Mouse (Mus musculus): Measurements from ENCODE around the gene Osgin1. TPM values are rescaled to one million over a fixed set of nuclear protein-coding genes. Genes with fewer than 3 reads are reported as not detected.

Gene Osgin1
- 1 to 10 TPM; 3.9 to 5.1 TPM for total RNA-seq (2021)
- long read RNA-seq, experiment 1, partial matches to known transcripts = 0 of 7 reads
- long read RNA-seq, experiment 1, other reads (novel, unspliced or antisense) = 3 of 7 reads
- long read RNA-seq, experiment 2, transcript Osgin1-206 (6 exons, 2,005 nt) = major isoform, 6 of 9 reads
- long read RNA-seq, experiment 2, partial matches to known transcripts = 0 of 9 reads
- long read RNA-seq, experiment 2, other reads (novel, unspliced or antisense) = 3 of 9 reads

DNA sequence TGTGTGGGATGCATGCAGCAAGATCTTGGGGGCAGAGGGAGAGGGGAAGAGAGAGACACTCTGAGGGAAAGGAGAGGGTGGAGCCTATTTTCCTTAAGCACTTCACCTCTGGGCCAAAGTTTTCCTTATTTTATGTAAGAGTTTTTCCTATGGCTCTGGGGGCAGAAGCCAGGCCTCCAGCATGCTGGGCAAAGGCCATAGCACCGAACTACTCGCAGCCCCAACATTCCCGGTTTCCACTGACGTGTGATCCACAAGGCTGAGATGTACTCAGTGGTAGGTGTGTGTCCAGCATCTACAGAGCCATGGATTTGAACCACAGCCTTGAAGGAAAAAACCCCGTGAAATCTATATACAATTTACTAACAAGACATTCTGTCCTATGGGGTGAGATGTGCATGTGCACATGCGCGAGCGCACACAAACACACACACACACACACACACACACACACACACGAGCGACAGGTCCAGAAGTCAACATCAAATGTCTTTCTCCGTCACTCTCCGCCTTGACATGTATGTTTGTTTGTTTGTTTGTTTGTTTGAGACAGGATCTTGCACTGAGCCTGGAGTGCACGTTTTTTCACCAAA, at the start of gene Osgin1:
Osgin1 (plus strand) TSS at position 543 of the 593 bp plus-strand sequence.
- DNase-seq = no peak
- intact Hi-C loops (cut with DNase I; ENCODE audit: low total_unique reads) = no loop called here

DNA sequence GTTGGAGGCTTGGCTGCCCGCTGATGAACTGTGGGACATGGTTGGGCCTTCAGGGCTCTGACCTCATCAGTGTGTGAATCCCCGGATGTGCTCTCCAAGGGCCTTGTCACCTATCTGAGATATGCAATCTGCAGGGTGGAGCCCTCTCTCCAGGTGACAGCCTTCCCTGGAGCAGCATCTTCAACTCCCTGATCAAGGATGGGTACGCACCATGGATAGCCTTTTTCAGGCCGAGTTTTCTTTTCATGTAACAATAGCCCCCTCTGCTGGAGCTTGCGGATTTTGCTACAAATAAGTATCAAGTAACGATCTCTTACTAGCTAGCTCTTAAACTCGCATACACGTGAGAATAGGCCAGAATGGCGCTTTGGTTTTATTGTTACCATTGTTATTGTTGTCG, 49.4 kb upstream of the Osgin1 start:
- intact Hi-C loops (cut with DNase I; ENCODE audit: low total_unique reads) = loop anchor here (10.0 kb wide), 1 partner anchor 160 kb away; no protein-coding TSS in a partner anchor
- peak; percentile 43 for DNase-seq

DNA sequence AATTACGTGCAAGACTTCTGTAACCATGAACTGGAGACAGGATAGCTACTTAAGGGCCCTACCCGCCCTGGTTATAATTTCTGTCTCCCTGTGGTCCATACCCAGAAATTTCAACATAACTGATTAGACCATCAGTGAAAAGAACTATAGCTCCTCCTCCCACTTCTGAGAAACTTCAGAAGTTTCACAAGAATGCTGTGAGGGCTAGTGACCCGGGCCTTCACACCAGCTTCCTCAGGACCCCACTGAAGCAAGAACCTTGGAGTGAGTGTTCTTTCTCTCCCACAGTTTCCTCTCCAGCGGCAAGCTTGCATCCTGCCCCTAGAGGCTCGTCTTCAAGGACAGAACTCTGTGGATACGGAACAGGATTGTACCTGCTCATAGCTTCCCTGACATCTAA, 48.1 kb upstream of the Osgin1 start:
- DNase-seq = no peak
- intact Hi-C loops (cut with DNase I; ENCODE audit: low total_unique reads) = loop anchor here (10.0 kb wide), 1 partner anchor 161 kb away; no protein-coding TSS in a partner anchor

DNA sequence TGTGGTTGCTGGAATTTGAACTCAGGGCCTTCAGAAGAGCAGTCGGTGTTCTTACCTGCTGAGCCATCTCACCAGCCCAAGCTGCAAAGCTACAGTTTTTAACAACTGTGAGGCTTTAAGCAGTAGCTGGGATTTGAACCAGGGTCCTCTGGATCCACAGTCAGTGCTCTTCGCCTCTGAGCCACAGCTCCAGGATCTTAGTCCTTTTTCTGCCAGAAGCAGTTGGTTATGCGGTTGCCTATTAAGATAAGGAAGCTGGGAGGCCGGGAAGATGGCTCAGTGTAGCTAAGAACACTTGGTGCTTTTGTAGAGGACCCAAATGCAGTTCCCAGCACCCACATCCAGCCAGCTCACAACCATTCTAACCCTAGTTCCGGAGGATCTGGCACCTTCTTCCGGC, 46.9 kb upstream of the Osgin1 start:
- intact Hi-C loops (cut with DNase I; ENCODE audit: low total_unique reads) = loop anchor here (10.0 kb wide), 1 partner anchor 162 kb away; no protein-coding TSS in a partner anchor

GRCm38 (mm10) chr8:119394097-119394496, 39.8 kb upstream of the Osgin1 start:
- DNase-seq = no peak
- intact Hi-C loops (cut with DNase I; ENCODE audit: low total_unique reads) = no loop called here

More for the DNA sequence above, 46.9 kb upstream of the Osgin1 start:
- no peak for DNase-seq

GRCm38 (mm10) chr8:119394524-119395026, 39.3 kb upstream of the Osgin1 start, which contains the start of gene Mlycd:
Gene Mlycd (plus strand): TSS chr8:119394878.
- peak; percentile 97 for DNase-seq
- intact Hi-C loops (cut with DNase I; ENCODE audit: low total_unique reads) = no loop called here

GRCm38 (mm10) chr8:119395072-119395950, 38.6 kb upstream of the Osgin1 start:
- intact Hi-C loops (cut with DNase I; ENCODE audit: low total_unique reads) = no loop called here
- DNase-seq = no peak

GRCm38 (mm10) chr8:119398558-119398957, 35.4 kb upstream of the Osgin1 start:
- no peak for DNase-seq
- intact Hi-C loops (cut with DNase I; ENCODE audit: low total_unique reads) = no loop called here

DNA sequence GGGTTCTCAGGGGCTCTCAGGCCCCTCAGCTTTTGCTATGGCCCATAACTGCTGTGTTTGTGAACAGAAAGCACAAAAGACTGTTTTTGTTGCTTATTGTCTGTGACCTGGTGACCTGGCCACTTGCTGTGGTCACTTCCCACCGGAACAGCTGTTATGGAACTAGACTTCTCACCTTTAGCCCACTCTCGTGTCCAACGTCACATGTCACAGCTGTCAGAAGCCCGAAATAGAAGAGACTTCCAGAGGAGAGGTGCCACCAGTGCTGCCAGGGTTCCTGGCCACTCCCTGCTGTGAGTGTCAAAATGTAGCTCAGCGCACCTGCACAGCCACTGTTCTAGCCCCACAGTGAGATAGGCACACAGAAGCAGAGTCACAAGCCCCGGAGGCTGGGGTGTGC, 34.7 kb upstream of the Osgin1 start:
- intact Hi-C loops (cut with DNase I; ENCODE audit: low total_unique reads) = no loop called here
- DNase-seq = peak; percentile 41

DNA sequence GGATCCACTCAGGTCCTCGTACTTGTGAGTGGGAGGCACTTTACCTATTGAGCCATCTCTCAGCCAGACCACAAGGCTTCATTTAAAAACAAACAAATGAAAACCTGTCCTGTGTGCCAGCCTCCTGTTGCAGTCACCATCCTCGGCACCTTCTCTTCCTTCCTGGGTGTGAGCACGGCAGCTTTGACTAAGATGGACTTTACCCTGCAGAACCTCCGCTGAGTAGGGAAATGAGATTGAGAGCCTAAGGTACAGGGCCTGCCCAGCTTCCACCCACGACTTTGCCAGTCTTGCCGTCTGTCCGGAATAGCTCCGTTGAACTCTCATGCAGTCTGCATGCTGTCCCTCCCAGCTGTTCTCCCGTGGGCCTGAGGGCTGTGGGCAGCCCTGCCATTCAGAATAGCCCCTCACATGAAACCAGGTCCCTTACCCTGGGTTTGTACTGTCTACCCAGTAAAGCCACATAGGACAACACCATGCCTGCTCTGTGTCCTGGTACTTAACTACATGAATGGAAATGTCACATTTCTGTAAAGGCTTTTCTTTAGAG, 33.7 kb upstream of the Osgin1 start:
- intact Hi-C loops (cut with DNase I; ENCODE audit: low total_unique reads) = no loop called here
- no peak for DNase-seq

DNA sequence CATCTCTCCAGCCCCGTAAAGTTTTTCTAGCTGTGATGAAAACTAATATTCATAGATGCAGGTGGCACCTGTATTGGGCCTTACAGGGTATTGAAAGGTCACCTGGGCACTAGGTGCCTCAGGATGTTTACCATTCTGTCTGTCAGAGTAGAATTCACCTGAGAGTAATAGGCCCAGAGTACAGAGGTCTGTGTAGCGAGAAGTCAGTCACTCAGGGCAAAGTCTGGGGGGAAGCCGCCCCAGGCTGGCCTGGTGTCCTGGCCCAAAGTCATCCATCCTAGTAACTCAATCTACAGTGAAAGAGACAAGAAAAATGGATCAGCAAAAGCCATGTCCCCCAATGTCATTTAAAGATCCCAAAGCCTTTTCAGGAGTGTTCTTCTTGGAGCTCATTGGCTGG, 33.0 kb upstream of the Osgin1 start:
- no peak for DNase-seq
- intact Hi-C loops (cut with DNase I; ENCODE audit: low total_unique reads) = no loop called here

DNA sequence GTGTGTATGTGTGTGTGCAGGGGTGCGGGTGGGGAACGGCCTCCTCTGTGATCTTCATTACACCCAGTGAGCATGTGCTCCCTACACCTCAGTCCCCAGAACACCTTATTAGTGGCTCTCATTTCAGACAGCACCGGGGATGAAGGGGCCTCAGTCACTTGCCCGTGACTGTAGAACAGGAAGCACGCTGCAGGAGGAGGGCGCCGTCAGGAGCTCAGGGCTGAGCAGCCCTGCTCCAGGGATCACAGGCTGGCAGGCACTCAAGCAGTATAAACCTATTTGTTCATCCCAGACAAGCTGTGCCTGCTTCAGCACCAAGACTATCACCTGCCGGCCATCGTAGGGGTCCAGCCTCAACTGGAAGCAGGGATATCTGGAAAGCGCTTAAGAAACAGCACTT, 30.0 kb upstream of the Osgin1 start:
- no peak for DNase-seq
- intact Hi-C loops (cut with DNase I; ENCODE audit: low total_unique reads) = no loop called here

DNA sequence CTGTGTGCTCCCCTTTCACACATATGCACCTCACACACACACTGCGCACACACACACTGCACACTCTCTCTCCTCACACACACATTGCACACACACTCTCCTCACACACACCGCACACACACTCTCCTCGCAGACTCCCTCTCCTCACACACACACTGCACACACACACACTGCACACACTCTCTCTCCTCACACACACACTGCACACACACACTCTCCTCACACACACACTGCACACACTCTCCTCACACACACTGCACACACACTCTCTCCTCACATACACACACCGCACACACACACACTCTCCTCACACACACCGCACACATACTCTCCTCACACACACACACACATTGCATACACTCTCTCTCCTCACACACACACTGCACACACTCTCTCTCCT, 29.3 kb upstream of the Osgin1 start:
- intact Hi-C loops (cut with DNase I; ENCODE audit: low total_unique reads) = no loop called here
- no peak for DNase-seq

DNA sequence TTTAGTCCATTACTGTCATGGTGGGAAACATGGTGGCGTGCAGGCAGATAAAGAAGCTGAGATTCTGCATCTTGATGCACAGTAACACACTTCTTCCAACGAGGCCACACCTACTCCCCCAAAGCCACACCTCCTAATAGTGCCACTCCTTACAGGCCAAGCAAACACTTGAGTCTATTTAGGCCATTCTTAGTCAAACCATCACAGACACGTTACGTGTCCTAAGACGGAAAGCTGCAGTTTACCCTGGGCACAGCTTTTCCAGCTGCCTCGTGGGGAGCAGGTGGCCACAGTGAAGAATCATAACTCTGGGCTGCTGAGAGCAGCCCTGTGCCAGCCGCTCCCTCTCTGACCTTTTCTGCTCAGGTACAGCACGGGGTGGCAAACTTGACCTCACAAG, 25.6 kb upstream of the Osgin1 start:
- intact Hi-C loops (cut with DNase I; ENCODE audit: low total_unique reads) = no loop called here
- DNase-seq = no peak

DNA sequence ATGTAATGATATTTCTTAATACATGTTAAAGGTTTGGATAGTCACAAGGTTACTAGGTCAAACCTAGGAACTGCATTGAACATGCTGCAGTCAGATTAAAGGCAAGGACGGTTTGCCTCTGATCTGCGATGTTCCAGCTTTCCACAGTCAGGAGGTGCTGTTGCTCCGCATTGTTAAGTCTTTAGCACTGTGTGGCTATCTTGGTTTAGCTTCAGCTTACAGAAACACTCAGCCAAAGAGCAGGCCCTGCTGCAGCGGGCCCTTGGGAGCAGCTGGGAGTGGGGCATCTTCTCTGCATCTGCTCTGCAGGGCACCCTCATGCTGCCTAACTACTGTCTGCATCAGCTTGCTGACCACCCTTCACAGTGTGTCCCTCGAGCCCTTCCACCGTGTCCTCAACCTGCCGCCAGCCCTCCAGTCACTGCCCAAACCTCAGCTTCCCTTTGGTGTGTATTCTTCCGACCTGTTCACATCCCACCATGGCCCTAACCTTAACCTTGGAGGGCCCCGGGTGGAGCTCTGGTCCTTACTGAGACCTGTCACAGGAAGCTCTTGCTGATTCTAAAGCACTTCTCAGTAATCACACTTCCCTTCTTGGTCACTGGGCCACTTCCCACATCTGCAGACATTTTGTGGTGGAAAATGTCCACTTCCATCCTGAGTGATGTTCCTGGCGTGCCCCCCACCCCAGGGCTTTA, 21.7 kb upstream of the Osgin1 start:
- intact Hi-C loops (cut with DNase I; ENCODE audit: low total_unique reads) = loop anchor here (10.0 kb wide), 1 partner anchor 83 kb away; no protein-coding TSS in a partner anchor
- peak; percentile 4 for DNase-seq

- intact Hi-C loops (cut with DNase I; ENCODE audit: low total_unique reads) = loop anchor here (10.0 kb wide), 1 partner anchor 82 kb away; no protein-coding TSS in a partner anchor
Measured at GRCm38 (mm10) chr8:119412735-119413498, 21.0 kb upstream of the Osgin1 start.

GRCm38 (mm10) chr8:119413605-119414004, 20.3 kb upstream of the Osgin1 start:
- intact Hi-C loops (cut with DNase I; ENCODE audit: low total_unique reads) = loop anchor here (10.0 kb wide), 1 partner anchor 81 kb away; no protein-coding TSS in a partner anchor

More at GRCm38 (mm10) chr8:119412735-119413498, 21.0 kb upstream of the Osgin1 start:
- peak; percentile 76 for DNase-seq

GRCm38 (mm10) chr8:119420318-119420717, 13.6 kb upstream of the Osgin1 start:
- intact Hi-C loops (cut with DNase I; ENCODE audit: low total_unique reads) = no loop called here
- no peak for DNase-seq

More at GRCm38 (mm10) chr8:119413605-119414004, 20.3 kb upstream of the Osgin1 start:
- no peak for DNase-seq
